In genomic region chr16:11495923-11496616, GRCm38 (mm10) we compare ENCODE assay signal across 24 mouse cellular contexts.
A peak's percentile ranks its signal among the peaks of the same experiment; 100 is the strongest.
DNase-seq lines count a peak whose midpoint lies in the region; ATAC-seq and TF ChIP-seq lines count a peak whose summit lies in the region.
"Had no signal": no experiment of that assay in that cellular context is flagged by ENCODE, and none has a peak within 500 bp of the region (broad histone marks: within the 10 kb centered on the region; RNA-seq: fewer than 3 reads in every experiment).

No protein-coding gene starts in this region.

- H3K79me2 ChIP-seq in MEL (ENCODE audit: control insufficient read depth, insufficient read depth, low read length, poor library complexity), result no peaks in the 10 kb centered on the region

- TF ChIP-seq CTCF in MEL (IDR thresholded peaks at IDR 0.05 in 2 of 3, conservative IDR thresholded peaks at IDR 0.05 in 1 of 3; ENCODE audit: control insufficient read depth in 1 of 3, insufficient read depth in 1 of 3, low read depth in 2 of 3, low read length in 3 of 3, poor library complexity in 1 of 3, severe bottlenecking in 1 of 3), result no peak

- no peak overlapping the region for H3K9ac ChIP-seq in midbrain, embryonic 13.5 days (replicated peaks)
- no peak overlapping the region for H3K9ac ChIP-seq in midbrain, embryonic 11.5 days (ENCODE audit: low read length)
- H3K9ac ChIP-seq in MEL (ENCODE audit: control insufficient read depth, low read depth, low read length, poor library complexity, severe bottlenecking), result no peak overlapping the region
- H3K9ac ChIP-seq in midbrain, embryonic 15.5 days, result no peak overlapping the region
- H3K9ac ChIP-seq: embryonic facial prominence, embryonic 15.5 days; limb, embryonic 12.5 days; liver, embryonic 12.5 days; neural tube, embryonic 12.5 days had no signal

- H3K27ac ChIP-seq in midbrain, embryonic 13.5 days, result peak overlapping the region; percentile 56; the same call in 1 of the 2 replicates
- H3K27ac ChIP-seq in midbrain, embryonic 11.5 days (ENCODE audit: low read depth, low read length), result no peak overlapping the region
- H3K27ac ChIP-seq in MEL (ENCODE audit: control insufficient read depth, low read depth, low read length), result no peak overlapping the region
- H3K27ac ChIP-seq in midbrain, embryonic 15.5 days, result peak overlapping the region; percentile 64; the same call in 1 of the 2 replicates
- H3K27ac ChIP-seq: embryonic facial prominence, embryonic 15.5 days; hindbrain, embryonic 10.5 days; hindbrain, postnatal 0 days; limb, embryonic 12.5 days; liver, embryonic 12.5 days; neural tube, embryonic 12.5 days had no signal

- WGBS in midbrain, embryonic 13.5 days, result 78% methylated on average over 10 of the region's 10 CpGs
- WGBS in midbrain, embryonic 11.5 days, result 83% methylated on average over 8 of the region's 10 CpGs
- 73% methylated on average over 9 of the region's 10 CpGs for WGBS in midbrain, embryonic 15.5 days

- H3K4me2 ChIP-seq in midbrain, embryonic 13.5 days (replicated peaks), result no peak overlapping the region
- H3K4me2 ChIP-seq in midbrain, embryonic 11.5 days, result no peak overlapping the region
- H3K4me2 ChIP-seq in midbrain, embryonic 15.5 days, result no peak overlapping the region
- H3K4me2 ChIP-seq: embryonic facial prominence, embryonic 15.5 days; heart, embryonic 11.5 days; limb, embryonic 12.5 days; liver, embryonic 12.5 days; neural tube, embryonic 12.5 days had no signal

- H3K27me3 ChIP-seq in midbrain, embryonic 13.5 days, result no peaks in the 10 kb centered on the region
- H3K27me3 ChIP-seq in midbrain, embryonic 11.5 days (ENCODE audit: control insufficient read depth, insufficient read depth, low read length), result no peaks in the 10 kb centered on the region
- H3K27me3 ChIP-seq in MEL (ENCODE audit: control insufficient read depth in 1 of 2, insufficient read depth in 2 of 2, low read length in 2 of 2), result no peaks in the 10 kb centered on the region
- no peaks in the 10 kb centered on the region for H3K27me3 ChIP-seq in midbrain, embryonic 15.5 days (replicated peaks)
- no peaks in the 10 kb centered on the region for H3K27me3 ChIP-seq in splenic B cell, adult 2 months (ENCODE audit: control insufficient read depth, insufficient read depth, low read length, poor library complexity, severe bottlenecking)
- H3K27me3 ChIP-seq: embryonic facial prominence, embryonic 15.5 days; limb, embryonic 12.5 days; liver, embryonic 12.5 days; neural tube, embryonic 12.5 days had no signal

- H3K36me3 ChIP-seq in midbrain, embryonic 13.5 days, result no peaks in the 10 kb centered on the region
- no peaks in the 10 kb centered on the region for H3K36me3 ChIP-seq in midbrain, embryonic 11.5 days (ENCODE audit: control insufficient read depth, insufficient read depth, low read length)
- no peaks in the 10 kb centered on the region for H3K36me3 ChIP-seq in MEL (ENCODE audit: control insufficient read depth in 1 of 2, insufficient read depth in 2 of 2, low read length in 2 of 2)
- H3K36me3 ChIP-seq in midbrain, embryonic 15.5 days (replicated peaks), result no peaks in the 10 kb centered on the region
- H3K36me3 ChIP-seq in splenic B cell, adult 2 months (ENCODE audit: control insufficient read depth, insufficient read depth, low read length, poor library complexity, severe bottlenecking), result no peaks in the 10 kb centered on the region
- H3K36me3 ChIP-seq: embryonic facial prominence, embryonic 15.5 days; G1E; hindbrain, embryonic 10.5 days; limb, embryonic 12.5 days; liver, embryonic 12.5 days; neural tube, embryonic 12.5 days had no signal

- no peak for TF ChIP-seq POLR2A in MEL (IDR thresholded peaks at IDR 0.05; ENCODE audit: control insufficient read depth in 1 of 2, insufficient read depth in 1 of 2, low read depth in 1 of 2, low read length in 2 of 2, poor library complexity in 1 of 2)

- DNase-seq in midbrain, embryonic 11.5 days (ENCODE audit: low spot score, missing footprints), result no peak
- peak; percentile 23 for DNase-seq in MEL (ENCODE audit: low read depth, low spot score)
- DNase-seq in splenic B cell, adult 2 months (ENCODE audit: low read depth, low spot score), result peak; percentile 83
- no peak for DNase-seq in frontal cortex, postnatal 36 days (ENCODE audit: low spot score in 2 of 2)
- no peak for DNase-seq in testis, postnatal 14 days (ENCODE audit: low spot score)
- DNase-seq: adrenal gland, adult 2 months; kidney, postnatal 36 days; layer of hippocampus, postnatal 36 days; lung, adult 2 months; lung, postnatal 14 days; right cerebral cortex, postnatal 4 days; thymus, postnatal 4 days had no signal

- no peak for TF ChIP-seq RAD21 in MEL (IDR thresholded peaks at IDR 0.05; ENCODE audit: low read depth, low read length)

- H3K4me3 ChIP-seq in midbrain, embryonic 13.5 days (replicated peaks), result no peak overlapping the region
- H3K4me3 ChIP-seq in midbrain, embryonic 11.5 days (ENCODE audit: low read depth, low read length), result no peak overlapping the region
- H3K4me3 ChIP-seq in MEL (ENCODE audit: control insufficient read depth in 1 of 2, insufficient read depth in 1 of 2, low read depth in 2 of 2, low read length in 2 of 2), result no peak overlapping the region
- H3K4me3 ChIP-seq in midbrain, embryonic 15.5 days, result no peak overlapping the region
- H3K4me3 ChIP-seq: embryonic facial prominence, embryonic 15.5 days; hindbrain, embryonic 10.5 days; limb, embryonic 12.5 days; liver, embryonic 12.5 days; neural tube, embryonic 12.5 days had no signal

- no peaks in the 10 kb centered on the region for H3K9me3 ChIP-seq in midbrain, embryonic 13.5 days
- no peaks in the 10 kb centered on the region for H3K9me3 ChIP-seq in midbrain, embryonic 11.5 days (ENCODE audit: control insufficient read depth, low read length)
- H3K9me3 ChIP-seq in MEL (replicated peaks; ENCODE audit: insufficient read depth, low read length), result no peaks in the 10 kb centered on the region
- H3K9me3 ChIP-seq in midbrain, embryonic 15.5 days, result no peaks in the 10 kb centered on the region
- H3K9me3 ChIP-seq: embryonic facial prominence, embryonic 15.5 days; G1E; hindbrain, embryonic 10.5 days; limb, embryonic 12.5 days; liver, embryonic 12.5 days; neural tube, embryonic 12.5 days had no signal

- ATAC-seq in midbrain, embryonic 13.5 days, result peak; percentile 37; the same call in 1 of the 2 replicates
- no peak for ATAC-seq in midbrain, embryonic 11.5 days (ENCODE audit: low FRiP score)
- no peak; the same call in 1 of the 2 replicates for ATAC-seq in midbrain, embryonic 15.5 days (replicated peaks)
- ATAC-seq: forebrain, embryonic 14.5 days; hindbrain, postnatal 0 days; intestine, postnatal 0 days; liver, embryonic 12.5 days had no signal

- H3K4me1 ChIP-seq in midbrain, embryonic 13.5 days (replicated peaks), result peaks cover 18% of the 10 kb centered on the region
- H3K4me1 ChIP-seq in midbrain, embryonic 11.5 days (ENCODE audit: control insufficient read depth, insufficient read depth, low read length), result 0 out of 2 replicates have a peak, but pooled peaks cover 2% of the 10 kb centered on the region
- no peaks in the 10 kb centered on the region for H3K4me1 ChIP-seq in MEL (ENCODE audit: control insufficient read depth in 1 of 2, insufficient read depth in 2 of 2, low read length in 2 of 2)
- no peaks in the 10 kb centered on the region for H3K4me1 ChIP-seq in midbrain, embryonic 15.5 days
- H3K4me1 ChIP-seq: neural tube, embryonic 12.5 days had no signal

- TF ChIP-seq EP300 in MEL (IDR thresholded peaks at IDR 0.05; ENCODE audit: low read depth in 1 of 2, low read length in 2 of 2), result no peak

TF ChIP-seq in MEL, 35 proteins besides CTCF, POLR2A, EP300 and RAD21:
- TF ChIP-seq TBP (IDR thresholded peaks at IDR 0.05; ENCODE audit: low read depth, low read length) (no peak), POLR2AphosphoS2 (IDR thresholded peaks at IDR 0.05; ENCODE audit: low read length) (no peak), MYB (IDR thresholded peaks at IDR 0.05; ENCODE audit: low read depth, low read length) (no peak), CHD1 (IDR thresholded peaks at IDR 0.05; ENCODE audit: low read depth, low read length) (no peak), ZKSCAN1 (IDR thresholded peaks at IDR 0.05; ENCODE audit: low read depth, low read length) (no peak), MXI1 (IDR thresholded peaks at IDR 0.05; ENCODE audit: low read depth, low read length) (no peak), ZNF384 (IDR thresholded peaks at IDR 0.05; ENCODE audit: low read depth, low read length) (no peak), JUND (IDR thresholded peaks at IDR 0.05; ENCODE audit: low read depth, low read length) (no peak), KAT2A (conservative IDR thresholded peaks at IDR 0.05; ENCODE audit: low read depth, low read length) (no peak), POLR2AphosphoS5 (IDR thresholded peaks at IDR 0.05; ENCODE audit: borderline replicate concordance, low read depth, low read length) (no peak), RCOR1 (IDR thresholded peaks at IDR 0.05; ENCODE audit: low read depth, low read length) (no peak), ZC3H11A (IDR thresholded peaks at IDR 0.05; ENCODE audit: low read depth, low read length) (no peak), MAX (IDR thresholded peaks at IDR 0.05; ENCODE audit: low read length) (no peak), SMC3 (IDR thresholded peaks at IDR 0.05; ENCODE audit: low read depth, low read length) (no peak), CHD2 (IDR thresholded peaks at IDR 0.05; ENCODE audit: low read length) (no peak), ELF1 (IDR thresholded peaks at IDR 0.05; ENCODE audit: low read depth, low read length) (no peak), GABPA (IDR thresholded peaks at IDR 0.05; ENCODE audit: low read depth, low read length) (no peak), USF1 (IDR thresholded peaks at IDR 0.05; ENCODE audit: low read depth, low read length) (no peak)
TF ChIP-seq in MEL: peak in this region for 0.

Comparison
In these comparisons a context has a peak if more than half of its experiments do, and no peak if none do; other contexts are left out.
1. H3K27ac ChIP-seq: peak in midbrain, embryonic 13.5 days (single experiment) and midbrain, embryonic 15.5 days (single experiment); none in midbrain, embryonic 11.5 days (single experiment) and MEL (single experiment).
2. DNase-seq: peak in MEL (single experiment) and splenic B cell, adult 2 months (single experiment); none in midbrain, embryonic 11.5 days (single experiment), frontal cortex, postnatal 36 days (0 of 2) and testis, postnatal 14 days (single experiment).